Mouse (Mus musculus) ovary, postnatal 36 days (tissue): ENCODE data around the gene Gm7075.
"Not testable (repeated sequence)": the region's sequence is repeated elsewhere in the genome, so short reads cannot be mapped to it uniquely, and the experiment has no call there.

Source experiments
- DNase-seq: peaks from one replicate; pipeline ENCODE4 v3.0.0; 2022; ENCODE audit warnings: low spot score, mixed read lengths

The Gm7075 gene

GRCm38 (mm10) chr10:63417061-63417460 lies 4.5 kb downstream of the Gm7075 start:
- no peak for DNase-seq

GRCm38 (mm10) chr10:63415850-63416249 lies 5.7 kb downstream of the Gm7075 start:
- no peak for DNase-seq

GRCm38 (mm10) chr10:63415287-63415686 lies 6.3 kb downstream of the Gm7075 start:
- DNase-seq: no peak

- DNase-seq: no peak
These were observed 8.8 kb downstream of the Gm7075 start for GRCm38 (mm10) chr10:63412756-63413155.

GRCm38 (mm10) chr10:63411674-63412073 lies 9.9 kb downstream of the Gm7075 start:
- DNase-seq: not testable (repeated sequence)

GRCm38 (mm10) chr10:63410162-63410956 lies 11.2 kb downstream of the Gm7075 start:
- DNase-seq: no peak

- DNase-seq: no peak
These were observed 18.0 kb downstream of the Gm7075 start for GRCm38 (mm10) chr10:63403636-63404035.

GRCm38 (mm10) chr10:63402731-63403504 lies 18.7 kb downstream of the Gm7075 start:
- DNase-seq: no peak

GRCm38 (mm10) chr10:63396963-63397362 lies 24.6 kb downstream of the Gm7075 start:
- DNase-seq: no peak

GRCm38 (mm10) chr10:63388948-63389347 lies 32.6 kb downstream of the Gm7075 start:
- no peak for DNase-seq

- DNase-seq: no peak
These were observed 34.6 kb downstream of the Gm7075 start for GRCm38 (mm10) chr10:63386991-63387390.

- DNase-seq: peak; percentile 72
These were observed 35.1 kb downstream of the Gm7075 start for GRCm38 (mm10) chr10:63386444-63386843.

GRCm38 (mm10) chr10:63385897-63386296 lies 35.7 kb downstream of the Gm7075 start:
- not testable (repeated sequence) for DNase-seq

- DNase-seq: peak; percentile 58
These were observed 39.0 kb downstream of the Gm7075 start, which contains the start of gene Dnajc12 for GRCm38 (mm10) chr10:63382372-63383279. Gene Dnajc12 (plus strand): TSS chr10:63382443.

GRCm38 (mm10) chr10:63381498-63382280 lies 39.9 kb downstream of the Gm7075 start, which contains the start of gene Sirt1:
Gene Sirt1 (minus strand): TSS chr10:63381704.
- no peak for DNase-seq

- DNase-seq: no peak
These were observed 42.5 kb downstream of the Gm7075 start for GRCm38 (mm10) chr10:63378948-63379680.

- peak; percentile 35 for DNase-seq
These were observed 44.1 kb downstream of the Gm7075 start for GRCm38 (mm10) chr10:63377468-63377867.

GRCm38 (mm10) chr10:63376303-63376702 lies 45.3 kb downstream of the Gm7075 start:
- DNase-seq: no peak
